Mouse (Mus musculus) embryonic facial prominence, embryonic 11.5 days (tissue): ENCODE measurements around the gene Srsf12. TPM values are rescaled to one million over a fixed set of nuclear protein-coding genes. Genes with fewer than 3 reads are reported as not detected.

ENCODE experiments used
- ATAC-seq: fragments of 200-750 bp; cut with Nextera tagmentation; replicated peaks from 2 replicates; pipeline ENCODE4 v1.8.0; 2017; ENCODE audit warnings: low read depth; ENCODE audit not compliant: insufficient number of reproducible peaks, low FRiP score, low TSS enrichment
- DNase-seq: peaks from one replicate; pipeline ENCODE4 v3.0.0-alpha.2; 2015; ENCODE audit warnings: low spot score
- H3K27ac ChIP-seq: fragments of 300-500 bp; sonication (generic); replicated peaks from 2 replicates; pipeline ENCODE4 v1.5.1; 2014; ENCODE audit warnings: mild to moderate bottlenecking, low read depth, low read length, control low read depth
- H3K27me3 ChIP-seq: fragments of 300-500 bp; sonication (generic); 2 replicates; pipeline ENCODE4 v1.6.1; 2014; ENCODE audit warnings: mild to moderate bottlenecking, low read length, moderate library complexity, mixed read lengths; ENCODE audit not compliant: control insufficient read depth, insufficient read depth
- H3K36me3 ChIP-seq: fragments of 300-500 bp; sonication (generic); replicated peaks from 2 replicates; pipeline ENCODE4 v1.6.1; 2014; ENCODE audit warnings: low read depth, mild to moderate bottlenecking, low read length, moderate library complexity, mixed read lengths; ENCODE audit not compliant: control insufficient read depth, insufficient read depth
- H3K4me1 ChIP-seq: fragments of 300-500 bp; sonication (generic); 2 replicates; pipeline ENCODE4 v1.6.1; 2014; ENCODE audit warnings: low read length, mixed read lengths; ENCODE audit not compliant: control insufficient read depth, insufficient read depth
- H3K4me2 ChIP-seq: fragments of 300-500 bp; sonication (generic); 2 replicates; pipeline ENCODE4 v1.6.1; 2014; ENCODE audit warnings: low read depth, mild to moderate bottlenecking, control low read depth, low read length, moderate library complexity
- H3K4me3 ChIP-seq: fragments of 300-500 bp; sonication (generic); 2 replicates; pipeline ENCODE4 v1.5.1; 2014; ENCODE audit warnings: low read depth, low read length, control low read depth
- H3K9ac ChIP-seq: fragments of 300-500 bp; sonication (generic); replicated peaks from 2 replicates; pipeline ENCODE4 v1.6.1; 2014; ENCODE audit warnings: mild to moderate bottlenecking, control low read depth, low read length
- H3K9me3 ChIP-seq: fragments of 300-500 bp; sonication (generic); replicated peaks from 2 replicates; pipeline ENCODE4 v1.6.1; 2016; ENCODE audit warnings: mild to moderate bottlenecking, low read length, inconsistent platforms, mixed read lengths; ENCODE audit not compliant: control insufficient read depth
- WGBS: fragments of 180-500 bp; shearing (Covaris S2); extraction: QIAGEN DNeasy Blood & Tissue Kit; methylation state at CpG from one replicate; pipeline ENCODE4 v1.1.7; 2014; 5-methylcytosine and 5-hydroxymethylcytosine counted together
- polyA plus RNA-seq: library from polyadenylated mRNA; unstranded; fragments of >200 nt; fragmentation: Nextera tagmentation; extraction: Ambion mirVana; gene quantifications from 2 replicates; pipeline ENCODE4 v1.2.1, GENCODE M21; 2014

The Srsf12 gene
- polyA plus RNA-seq, 1 experiment from 2014 or later, result 10.8 TPM

DNA sequence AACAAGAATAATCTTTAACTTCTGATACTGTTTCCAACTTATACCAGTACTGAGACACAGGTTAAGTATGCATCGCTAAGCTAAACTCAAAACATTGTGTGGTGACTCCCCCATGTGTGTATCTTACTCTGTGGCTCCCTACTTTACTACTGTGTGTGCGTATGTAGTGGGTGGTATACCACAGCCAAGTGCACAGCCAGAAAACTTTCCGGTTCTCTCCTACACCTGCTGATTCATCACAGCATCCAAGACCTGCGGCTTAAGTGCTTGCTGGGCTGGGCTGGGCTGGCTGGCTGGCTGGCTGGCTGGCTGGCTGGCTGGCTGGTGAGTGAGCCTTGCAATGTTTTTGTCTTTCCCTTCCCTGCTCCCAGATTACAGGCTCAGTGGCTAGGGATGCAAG is 35.1 kb downstream of the Srsf12 start:
- Histone ChIP-seq H3K4me3 (no peak overlapping the region), H3K27me3 (no peaks in the 10 kb centered on the region), H3K36me3 (no peaks in the 10 kb centered on the region; the same call in 1 of the 2 replicates), H3K4me2 (no peak overlapping the region), H3K27ac (no peak overlapping the region), H3K9ac (no peak overlapping the region), H3K9me3 (no peaks in the 10 kb centered on the region), H3K4me1 (no peaks in the 10 kb centered on the region)
- no peak for ATAC-seq
- 89% methylated on average over 4 of the region's 4 CpGs for WGBS
- no peak for DNase-seq

DNA sequence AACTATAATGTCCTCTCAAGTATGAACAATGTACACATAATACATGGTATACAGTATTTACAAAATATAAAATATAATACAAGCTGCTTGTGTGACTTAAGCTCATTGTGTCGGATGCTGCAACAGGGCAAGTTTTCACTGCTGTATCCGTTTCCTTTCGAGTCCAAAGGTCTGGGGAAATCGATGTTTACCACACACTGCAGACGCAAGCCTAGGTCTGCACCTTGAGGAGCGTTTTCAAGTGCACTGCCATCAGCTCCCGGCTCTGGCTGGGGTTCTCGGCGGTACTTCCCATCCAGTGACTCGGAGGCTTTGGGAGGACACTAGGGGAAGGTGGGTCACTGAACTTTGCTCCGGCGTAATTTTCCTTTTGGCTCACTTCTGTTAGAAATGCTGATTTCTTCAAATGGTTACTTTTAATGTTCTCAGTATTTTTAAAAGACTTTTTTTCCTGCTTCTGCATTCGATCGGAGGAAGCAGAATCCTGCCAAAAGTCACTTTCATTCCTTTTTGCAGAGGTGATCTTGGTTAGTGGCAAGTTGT is 37.1 kb downstream of the Srsf12 start:
- H3K4me3 ChIP-seq, result no peak overlapping the region

GRCm38 (mm10) chr4:33247479-33248053 is 38.8 kb downstream of the Srsf12 start:
- H3K4me2 ChIP-seq, result peak overlapping the region; percentile 67
- under 1% methylated on average over 48 of the region's 60 CpGs for WGBS
- ATAC-seq (peak; percentile 90), DNase-seq (peak; percentile 98)
- no peaks in the 10 kb centered on the region for H3K4me1 ChIP-seq
- peak overlapping the region; percentile 98 for H3K4me3 ChIP-seq
- peak overlapping the region; percentile 99 for H3K27ac ChIP-seq
- peak overlapping the region; percentile 97 for H3K9ac ChIP-seq
- no peaks in the 10 kb centered on the region for H3K9me3 ChIP-seq
- no peaks in the 10 kb centered on the region for H3K27me3 ChIP-seq
- no peaks in the 10 kb centered on the region; the same call in 1 of the 2 replicates for H3K36me3 ChIP-seq

More for the DNA sequence above, 37.1 kb downstream of the Srsf12 start:
- 91% methylated on average over 14 of the region's 14 CpGs for WGBS
- Histone ChIP-seq H3K9ac (no peak overlapping the region), H3K36me3 (no peaks in the 10 kb centered on the region; the same call in 1 of the 2 replicates), H3K27ac (no peak overlapping the region), H3K4me1 (no peaks in the 10 kb centered on the region), H3K27me3 (no peaks in the 10 kb centered on the region), H3K9me3 (no peaks in the 10 kb centered on the region), H3K4me2 (no peak overlapping the region)
- no peak for ATAC-seq
- DNase-seq, result no peak

DNA sequence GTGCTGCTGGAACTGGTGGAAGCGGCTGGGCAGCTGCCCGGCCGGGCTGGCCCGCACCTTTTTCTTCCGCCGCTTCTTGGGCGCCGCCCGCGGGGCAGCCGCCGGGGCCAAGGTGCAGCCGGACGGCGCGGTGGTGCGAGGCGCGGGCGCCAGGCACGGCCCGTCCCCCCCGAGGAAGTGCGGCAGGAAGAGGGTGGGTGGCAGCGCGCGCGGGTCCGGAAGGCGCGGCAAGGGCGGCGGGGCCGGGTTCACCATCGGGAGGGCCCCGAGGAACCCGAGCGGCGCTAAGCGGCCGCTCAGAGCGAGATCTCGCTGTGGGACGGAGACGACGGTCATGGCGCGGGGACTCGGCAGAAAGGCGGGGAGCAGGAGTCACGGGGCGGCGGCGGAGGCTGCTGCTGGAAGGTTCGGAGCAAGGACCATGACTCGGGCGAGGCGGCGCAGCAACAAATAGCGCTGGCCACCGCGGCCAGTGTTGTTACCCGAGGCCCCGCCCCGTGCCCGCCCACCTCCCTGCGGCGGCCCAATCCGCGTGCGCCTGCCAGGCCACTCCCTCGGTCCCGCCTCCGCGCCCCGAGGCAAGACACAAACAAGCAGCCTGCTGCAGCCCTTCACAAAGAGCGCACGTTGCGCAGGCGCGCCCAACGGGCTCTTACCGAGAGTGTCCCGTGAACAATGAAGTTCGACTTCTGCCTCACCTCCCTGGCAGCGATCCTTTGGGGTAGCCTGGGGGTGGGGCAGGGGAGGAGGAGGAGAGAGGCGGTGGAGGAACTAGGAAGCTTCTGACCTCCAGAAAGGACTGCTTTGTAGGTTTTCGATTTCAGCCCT is 39.5 kb downstream of the Srsf12 start:
- Histone ChIP-seq H3K27me3 (no peaks in the 10 kb centered on the region), H3K9me3 (no peaks in the 10 kb centered on the region)

DNA sequence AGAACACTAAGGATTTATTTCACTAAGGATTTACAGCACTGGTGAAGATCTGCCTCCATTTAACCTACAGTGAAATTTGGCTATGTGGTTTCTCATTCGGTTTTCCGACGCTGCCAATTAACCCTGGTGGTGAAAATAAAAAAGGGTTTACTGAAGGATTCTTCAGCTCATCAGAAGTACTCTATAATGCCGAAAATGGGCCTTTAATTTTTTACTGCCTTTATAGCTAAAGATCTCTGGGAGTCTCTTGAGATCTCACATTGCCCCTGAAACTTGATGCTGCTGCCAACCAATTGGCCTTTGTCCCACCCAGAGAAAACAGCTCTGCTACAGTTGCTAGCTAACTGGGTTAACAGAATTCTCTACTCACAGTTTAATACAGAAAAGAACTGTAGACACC is 40.1 kb downstream of the Srsf12 start:
- H3K27ac ChIP-seq, result peak overlapping the region; percentile 99
- peak overlapping the region; percentile 36 for H3K4me2 ChIP-seq
- no peaks in the 10 kb centered on the region for H3K9me3 ChIP-seq
- peak overlapping the region; percentile 97 for H3K9ac ChIP-seq
- H3K4me1 ChIP-seq, result no peaks in the 10 kb centered on the region
- 4% methylated on average over 4 of the region's 4 CpGs for WGBS
- no peaks in the 10 kb centered on the region; the same call in 1 of the 2 replicates for H3K36me3 ChIP-seq
- peak; percentile 67 for DNase-seq
- H3K27me3 ChIP-seq, result no peaks in the 10 kb centered on the region
- peak overlapping the region; percentile 98 for H3K4me3 ChIP-seq
- no peak for ATAC-seq

More for the DNA sequence above, 39.5 kb downstream of the Srsf12 start:
- Histone ChIP-seq H3K4me2 (peak overlapping the region; percentile 42), H3K4me1 (no peaks in the 10 kb centered on the region), H3K4me3 (peak overlapping the region; percentile 98), H3K9ac (peak overlapping the region; percentile 97), H3K36me3 (no peaks in the 10 kb centered on the region; the same call in 1 of the 2 replicates), H3K27ac (peak overlapping the region; percentile 99)
- ATAC-seq (peak; percentile 93), DNase-seq (peak; percentile 99)
- WGBS, result under 1% methylated on average over 72 of the region's 88 CpGs

DNA sequence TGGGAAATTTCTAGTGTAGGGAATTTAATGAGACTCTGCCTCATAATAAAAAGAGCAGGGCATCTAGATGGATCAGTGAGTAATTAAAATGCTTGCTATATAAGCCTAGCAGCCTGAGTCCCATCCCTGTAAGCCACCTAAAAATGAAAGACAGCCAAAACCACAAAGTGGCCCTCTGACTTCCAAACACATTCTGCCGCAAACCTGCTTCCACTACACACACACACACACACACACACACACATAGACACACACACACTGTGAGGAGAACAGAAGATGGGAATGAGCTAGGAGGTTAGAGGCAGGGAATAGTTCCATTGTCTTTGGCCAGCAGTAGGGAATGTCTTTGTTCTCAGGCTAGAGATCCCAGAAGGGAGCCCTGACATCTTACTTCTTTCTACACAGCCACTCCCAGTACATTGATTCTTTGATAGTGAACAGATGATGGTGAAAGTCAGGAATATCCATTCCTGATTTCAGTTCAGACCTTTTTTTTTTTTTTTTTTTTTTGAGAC is 41.0 kb downstream of the Srsf12 start:
- no peak for ATAC-seq
- Histone ChIP-seq H3K4me2 (no peak overlapping the region), H3K9me3 (no peaks in the 10 kb centered on the region), H3K27me3 (no peaks in the 10 kb centered on the region), H3K36me3 (no peaks in the 10 kb centered on the region; the same call in 1 of the 2 replicates), H3K4me3 (no peak overlapping the region), H3K4me1 (no peaks in the 10 kb centered on the region), H3K9ac (no peak overlapping the region), H3K27ac (no peak overlapping the region)
- 79% methylated on average over 1 of the region's 1 CpGs for WGBS
- DNase-seq, result no peak

- H3K9ac ChIP-seq, result no peak overlapping the region
- H3K27ac ChIP-seq, result no peak overlapping the region
- no peak for DNase-seq
- no peaks in the 10 kb centered on the region for H3K9me3 ChIP-seq
- no peak overlapping the region for H3K4me2 ChIP-seq
- H3K4me1 ChIP-seq, result no peaks in the 10 kb centered on the region
- no peak for ATAC-seq
- H3K4me3 ChIP-seq, result no peak overlapping the region
- WGBS, result 92% methylated on average over 2 of the region's 2 CpGs
- H3K36me3 ChIP-seq, result no peaks in the 10 kb centered on the region; the same call in 1 of the 2 replicates
- no peaks in the 10 kb centered on the region for H3K27me3 ChIP-seq
Measured at GRCm38 (mm10) chr4:33250867-33251266, 42.1 kb downstream of the Srsf12 start.
